Mouse (Mus musculus): ENCODE data around the gene Rabgef1.

The Rabgef1 gene

DNA sequence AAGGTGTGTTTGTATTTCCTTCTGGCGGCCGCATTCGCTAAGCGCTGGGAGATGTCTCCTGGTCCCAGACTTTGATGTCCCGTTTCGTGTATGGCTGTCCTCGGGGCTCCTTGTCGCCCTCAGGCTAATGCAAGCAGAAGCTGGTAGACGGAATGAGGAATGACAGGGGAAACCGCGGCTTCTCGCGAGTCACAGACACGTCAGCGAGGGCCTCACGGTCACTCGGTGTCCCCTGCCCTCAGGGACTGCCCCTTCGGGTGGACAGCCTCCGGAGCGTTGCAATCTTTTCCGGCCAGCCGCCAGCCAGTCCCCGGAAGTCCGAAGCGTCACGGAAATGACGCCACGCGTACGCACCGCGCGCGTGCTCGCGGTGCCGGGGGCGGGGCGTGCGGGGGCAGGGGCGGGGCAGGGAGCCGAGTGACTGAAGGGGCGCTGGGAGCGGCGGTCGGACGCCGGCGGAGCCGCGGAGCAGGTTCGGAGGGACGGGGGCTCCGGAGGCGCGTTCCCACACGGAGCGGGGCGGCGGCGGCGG, at the start of gene Rabgef1:
TSS of gene Rabgef1 (plus strand) at position 376 of the 532 bp plus-strand sequence.
- DNase-seq (ENCODE audit: low read depth, low spot score): peak; percentile 68

DNA sequence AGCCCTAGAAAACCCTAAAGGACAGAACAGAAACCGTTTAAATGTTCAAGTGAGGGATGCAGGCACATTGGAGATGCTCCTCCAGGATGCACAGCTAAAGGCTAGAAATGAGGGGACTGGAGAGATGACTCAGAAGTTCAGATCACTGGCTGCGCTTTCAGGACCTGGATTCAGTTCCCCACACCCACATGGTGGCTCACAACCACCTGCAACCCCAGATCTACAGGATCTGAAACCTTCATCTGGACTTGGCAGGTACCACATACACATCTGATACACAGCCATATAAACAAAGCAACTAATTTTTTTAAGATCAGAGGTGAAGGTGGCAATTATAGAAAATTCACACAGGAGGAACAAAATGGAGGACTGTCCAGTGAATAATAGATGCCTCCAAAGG, 49.2 kb upstream of the Rabgef1 start:
- no peak for DNase-seq (ENCODE audit: low read depth, low spot score)

DNA sequence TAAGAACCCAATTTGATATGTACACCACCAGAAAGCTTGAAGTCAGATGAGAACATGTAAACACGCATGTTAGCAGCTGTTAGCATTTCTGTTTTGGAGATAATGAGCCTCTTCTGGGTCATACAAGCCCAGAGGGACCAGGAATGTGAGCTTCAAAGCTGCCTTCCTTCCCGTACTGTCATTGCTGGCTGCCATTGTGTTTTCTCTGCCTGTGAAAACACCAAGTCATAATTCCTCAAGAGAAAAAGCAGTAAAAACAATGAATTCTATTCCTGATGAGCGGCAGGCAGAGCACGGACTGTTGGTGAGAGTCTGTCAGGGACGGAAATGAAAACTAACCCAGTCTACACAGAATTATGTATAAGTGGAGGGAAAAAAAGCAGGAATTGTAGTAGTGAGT, 47.3 kb upstream of the Rabgef1 start:
- no peak for DNase-seq (ENCODE audit: low read depth, low spot score)

DNA sequence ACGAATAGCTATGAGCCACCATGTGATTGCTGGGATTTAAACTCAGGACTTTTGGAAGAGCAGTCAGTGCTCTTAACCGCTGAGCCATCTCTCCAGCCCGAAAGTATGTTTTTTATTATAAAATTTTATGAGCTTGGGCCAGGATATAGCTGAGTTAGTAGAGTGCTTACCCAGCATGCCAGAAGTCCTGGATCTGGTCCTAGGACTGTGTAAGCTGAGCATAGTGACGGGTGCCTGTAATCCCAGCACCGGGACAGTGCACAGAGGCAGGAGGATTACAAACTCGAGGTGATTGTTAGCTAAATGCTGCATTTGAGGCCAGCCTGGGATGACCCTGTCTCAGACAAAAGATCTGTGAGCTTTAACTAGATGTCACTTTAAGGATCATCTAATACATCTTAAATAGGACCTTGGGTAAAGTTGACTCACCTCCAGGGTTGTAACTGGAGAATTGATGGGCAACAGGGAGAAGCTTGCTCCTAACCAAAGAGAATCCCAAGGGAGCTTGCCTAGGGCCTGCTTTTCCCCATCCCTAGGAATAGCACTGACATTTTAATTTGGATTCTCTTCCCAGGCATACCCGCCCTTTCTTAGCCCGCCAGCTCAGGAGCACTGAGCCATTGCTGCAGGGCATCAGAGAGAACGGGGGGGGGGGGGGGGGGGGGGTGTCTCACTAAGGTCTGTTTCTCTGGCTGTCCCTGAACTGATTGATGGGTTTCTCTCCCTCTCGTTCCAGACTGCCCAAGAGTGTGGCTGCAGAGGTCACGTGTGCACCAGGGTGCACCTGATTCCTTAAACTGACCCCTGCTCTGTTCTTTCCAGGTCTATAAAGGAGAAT, 42.7 kb upstream of the Rabgef1 start:
- no peak for DNase-seq (ENCODE audit: low read depth, low spot score)

DNA sequence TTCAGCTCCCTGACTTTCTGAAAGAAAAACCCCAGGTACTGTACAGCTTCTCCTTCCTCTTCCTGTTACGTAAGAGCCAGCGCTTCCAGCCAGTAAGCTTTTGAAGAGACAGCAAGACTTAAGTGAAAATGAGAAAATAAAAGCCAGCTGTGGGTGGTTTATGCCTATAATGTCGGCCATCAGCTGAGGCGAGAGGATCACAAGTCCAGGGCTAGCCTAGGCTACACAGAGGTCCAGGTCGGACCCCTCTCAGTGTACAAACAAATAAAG, 42.1 kb upstream of the Rabgef1 start:
- DNase-seq (ENCODE audit: low read depth, low spot score): no peak

DNA sequence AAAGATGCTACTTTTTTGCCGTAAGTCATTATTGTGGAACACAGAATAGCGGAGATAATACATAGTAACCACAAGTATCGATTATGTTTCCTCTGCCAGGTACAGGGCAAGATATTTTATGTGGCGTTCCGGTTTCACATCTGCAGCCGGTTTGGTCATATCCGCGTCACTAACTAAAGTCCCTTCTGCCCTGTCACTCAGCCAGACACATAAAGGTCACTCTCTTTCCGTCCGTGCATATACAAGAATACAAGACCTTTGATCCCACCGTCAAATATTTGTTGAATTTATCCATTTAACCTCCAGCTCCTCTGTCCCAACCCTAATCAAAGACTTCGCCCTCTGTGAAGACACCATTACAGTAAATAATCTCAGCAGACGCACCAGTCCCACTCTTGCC, 35.0 kb upstream of the Rabgef1 start:
- no peak for DNase-seq (ENCODE audit: low read depth, low spot score)

DNA sequence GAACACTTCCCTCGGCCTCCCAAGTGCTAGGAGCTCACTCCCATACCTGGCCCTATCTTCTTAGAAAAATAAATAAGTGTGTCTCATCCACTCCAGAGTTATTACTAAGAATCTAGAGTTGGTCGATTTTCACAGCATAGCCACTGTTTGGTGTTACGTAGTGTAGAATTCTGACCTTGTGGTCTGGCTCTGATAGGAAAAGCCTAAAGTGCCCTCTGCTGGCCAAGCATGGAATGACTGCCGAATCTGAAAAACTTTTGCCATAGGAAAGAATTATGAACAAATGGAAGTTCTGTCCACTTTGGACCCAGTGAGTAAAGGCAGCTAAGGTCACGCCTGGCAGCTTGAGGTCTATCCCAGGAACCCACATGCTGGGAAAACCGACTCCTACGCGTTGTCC, 32.2 kb upstream of the Rabgef1 start:
- DNase-seq (ENCODE audit: low read depth, low spot score): no peak

DNA sequence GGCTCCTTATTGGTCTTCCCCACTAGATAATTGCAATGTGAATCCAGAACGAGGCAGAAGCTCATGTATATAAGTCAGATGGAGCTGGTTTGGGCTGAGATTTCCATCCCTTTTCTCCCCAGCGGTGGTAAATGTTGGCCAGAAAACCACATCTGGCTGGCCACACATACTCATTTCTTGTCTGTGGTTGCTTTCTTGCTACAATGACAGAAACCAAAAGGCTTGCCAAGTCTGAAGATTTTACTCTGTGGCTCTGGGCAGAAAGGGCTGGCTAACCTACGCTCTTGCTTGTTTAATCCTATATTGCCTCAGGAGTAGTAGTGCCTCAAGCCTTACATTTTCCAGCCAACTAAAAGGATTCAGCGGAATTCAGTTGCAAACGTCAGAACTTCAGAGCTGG, 30.5 kb upstream of the Rabgef1 start:
- no peak for DNase-seq (ENCODE audit: low read depth, low spot score)

DNA sequence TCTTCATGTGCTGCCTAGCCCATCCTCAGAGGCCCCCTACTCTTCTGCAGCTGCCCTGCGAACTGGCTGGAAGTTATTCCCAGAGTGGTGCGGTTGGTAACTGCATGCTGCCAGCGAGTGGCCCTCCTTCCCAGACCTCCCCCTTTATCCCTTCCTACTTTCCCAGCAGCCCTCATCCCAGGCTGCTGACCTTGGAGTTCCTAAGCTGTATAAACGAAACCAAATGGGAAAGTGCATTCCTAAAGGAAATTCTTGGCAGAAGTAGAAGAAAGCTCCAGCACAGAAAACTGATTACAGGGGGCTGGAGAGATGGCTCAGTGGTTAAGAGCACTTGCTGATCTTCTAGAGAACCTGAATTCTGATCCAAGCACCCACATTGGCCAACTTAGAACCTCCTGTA, 29.6 kb upstream of the Rabgef1 start:
- no peak for DNase-seq (ENCODE audit: low read depth, low spot score)

DNA sequence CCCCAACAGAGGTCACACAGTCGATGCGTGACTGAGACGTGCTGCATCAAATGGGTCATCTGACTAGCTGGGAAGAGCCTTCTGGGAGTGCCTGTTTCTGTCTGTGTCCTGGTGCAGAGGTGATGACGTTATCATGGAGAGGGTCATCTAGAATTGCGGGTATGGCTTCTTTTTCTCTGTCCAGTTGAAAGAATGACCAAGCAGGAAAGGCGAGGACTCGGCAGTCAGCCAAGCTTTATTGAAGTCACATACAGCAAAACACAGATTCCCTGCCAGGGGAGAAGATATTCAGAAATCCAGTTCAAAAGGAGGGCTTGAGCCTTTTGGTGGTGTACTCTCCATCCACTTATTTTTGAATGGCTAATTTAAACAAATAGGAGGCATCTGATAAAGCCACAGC, 28.5 kb upstream of the Rabgef1 start:
- no peak for DNase-seq (ENCODE audit: low read depth, low spot score)

DNA sequence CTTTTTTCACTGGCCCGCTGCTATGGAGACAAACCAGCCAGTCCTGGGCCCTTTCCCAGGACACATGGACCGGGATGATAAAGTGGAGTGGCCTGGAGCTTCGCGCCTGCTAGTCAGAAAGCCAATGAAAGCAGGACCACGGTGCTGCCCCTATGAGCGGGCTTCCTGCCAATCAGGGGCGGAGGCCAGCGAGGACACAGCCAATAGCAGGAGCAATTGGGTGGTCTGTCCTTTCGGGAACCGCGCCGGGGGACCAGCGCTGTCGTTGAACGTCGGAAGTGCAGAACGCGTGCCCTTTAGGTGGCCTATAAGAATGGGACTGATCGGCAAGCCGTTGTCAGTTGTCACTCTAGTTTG, 27.6 kb upstream of the Rabgef1 start:
- no peak for DNase-seq (ENCODE audit: low read depth, low spot score)

DNA sequence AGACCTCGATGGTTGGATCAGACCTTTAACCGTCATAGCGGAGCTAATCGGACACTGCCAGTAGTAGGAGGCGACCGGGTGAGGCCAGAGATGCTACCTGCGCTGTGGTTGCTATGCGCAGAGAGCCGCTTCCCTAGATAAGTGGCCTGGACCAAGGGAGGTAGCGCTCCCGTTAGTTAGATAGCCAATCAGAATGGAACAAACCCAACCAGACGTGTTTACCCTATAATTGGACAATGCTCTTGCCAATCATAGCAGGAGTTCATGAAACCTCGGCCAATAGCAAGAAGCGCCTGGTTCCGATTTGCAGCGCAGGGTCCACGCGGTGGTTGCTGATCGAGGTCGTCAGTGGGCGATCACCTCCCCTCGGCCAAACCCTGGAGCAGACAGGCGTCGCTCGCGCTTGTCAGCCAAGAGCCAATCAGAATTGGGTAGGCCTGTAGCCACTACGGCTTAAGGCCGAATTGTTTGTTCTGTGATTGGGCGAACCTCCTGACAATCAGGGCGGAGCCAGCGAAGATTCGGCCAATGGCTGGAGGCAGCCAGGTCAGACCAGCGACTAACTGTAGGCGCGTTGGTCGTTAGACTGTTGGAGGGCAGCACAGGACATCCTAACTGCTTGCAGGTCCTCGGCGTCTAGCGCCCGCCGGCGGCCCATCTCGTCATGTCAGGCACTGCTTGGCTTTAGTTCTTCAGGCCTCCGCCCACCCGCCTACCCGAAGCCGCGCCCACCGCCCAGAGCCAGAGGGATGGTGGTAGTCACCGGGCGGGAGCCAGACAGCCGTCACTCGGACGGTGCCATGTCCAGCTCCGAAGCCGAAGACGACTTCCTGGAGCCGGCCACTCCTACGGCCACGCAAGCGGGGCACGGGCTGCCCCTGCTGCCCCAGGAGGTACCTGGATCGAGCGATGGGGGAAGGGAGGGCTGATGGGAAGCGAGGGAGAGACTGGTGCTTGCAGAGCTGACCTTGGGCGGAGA, 27.0 kb upstream of the Rabgef1 start, which contains the start of gene Kctd7:
TSS of gene Kctd7 (plus strand) at position 528 of the 979 bp plus-strand sequence.
- peak; percentile 99 for DNase-seq (ENCODE audit: low read depth, low spot score)

DNA sequence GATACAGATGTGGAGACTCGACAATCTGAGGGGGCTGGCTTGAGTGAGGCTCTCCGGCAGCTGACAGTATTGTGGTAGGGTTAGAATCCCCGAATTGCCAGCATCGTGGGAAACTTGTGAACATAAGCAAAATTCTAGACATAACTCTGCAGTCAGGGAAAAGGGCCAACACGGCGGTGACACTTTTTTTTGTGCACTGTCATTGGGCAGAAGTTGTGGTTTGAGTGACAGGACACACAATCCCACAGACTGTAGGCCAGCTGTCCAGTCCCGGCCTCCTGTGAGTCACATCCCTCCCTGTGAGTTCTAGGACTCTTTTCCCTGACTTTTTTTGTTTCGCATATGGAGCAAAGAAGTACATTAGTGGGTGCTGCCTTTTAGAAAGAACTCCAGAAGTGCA, 25.6 kb upstream of the Rabgef1 start:
- DNase-seq (ENCODE audit: low read depth, low spot score): peak; percentile 41

DNA sequence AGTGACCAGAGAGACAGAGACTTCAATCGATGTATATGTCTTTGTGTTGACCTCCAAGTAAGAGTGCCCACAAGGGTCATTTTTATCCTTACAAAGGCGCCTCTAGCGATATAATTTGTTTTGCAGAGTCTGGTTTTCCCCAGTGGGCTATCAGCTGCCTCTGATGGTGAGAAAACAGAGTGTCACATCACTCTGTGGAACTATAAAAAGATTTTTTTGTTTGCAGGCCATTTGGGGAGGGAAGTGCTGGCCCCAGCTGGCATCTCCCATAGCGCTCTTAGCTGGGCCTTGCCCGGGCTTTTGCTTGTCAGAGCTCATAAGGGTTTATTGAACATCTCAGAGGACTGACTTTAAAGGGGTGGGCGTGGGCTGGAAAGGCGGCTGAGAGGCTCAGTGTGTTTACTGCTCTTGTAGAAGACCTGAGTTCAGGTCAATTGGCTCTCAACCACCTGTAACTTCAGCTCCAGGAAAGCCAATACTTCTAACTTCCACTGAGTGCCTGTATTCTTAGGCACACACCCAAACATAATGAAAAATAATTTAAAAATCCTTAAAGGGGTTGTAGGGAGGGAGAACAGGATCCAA, 21.8 kb upstream of the Rabgef1 start:
- no peak for DNase-seq (ENCODE audit: low read depth, low spot score)

DNA sequence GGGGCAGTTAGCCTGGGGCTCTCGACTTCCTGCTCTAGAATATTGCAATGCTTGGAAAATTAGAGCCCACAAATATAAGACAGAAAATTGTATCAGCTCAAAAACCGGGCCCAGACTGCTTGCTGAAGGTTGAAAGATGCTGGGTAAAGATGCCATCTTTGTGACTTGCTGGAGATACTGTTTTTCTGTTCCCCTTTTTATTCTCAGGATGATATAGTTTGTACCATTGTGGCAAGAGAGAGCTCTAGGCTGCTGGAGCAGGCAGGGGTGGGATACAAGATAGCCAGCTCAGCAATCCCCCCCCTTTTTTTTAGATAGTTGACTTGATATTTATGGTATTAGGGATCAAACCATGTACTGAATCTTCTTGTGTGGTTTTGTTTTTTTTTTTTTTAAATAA, 17.3 kb upstream of the Rabgef1 start:
- DNase-seq (ENCODE audit: low read depth, low spot score): no peak

DNA sequence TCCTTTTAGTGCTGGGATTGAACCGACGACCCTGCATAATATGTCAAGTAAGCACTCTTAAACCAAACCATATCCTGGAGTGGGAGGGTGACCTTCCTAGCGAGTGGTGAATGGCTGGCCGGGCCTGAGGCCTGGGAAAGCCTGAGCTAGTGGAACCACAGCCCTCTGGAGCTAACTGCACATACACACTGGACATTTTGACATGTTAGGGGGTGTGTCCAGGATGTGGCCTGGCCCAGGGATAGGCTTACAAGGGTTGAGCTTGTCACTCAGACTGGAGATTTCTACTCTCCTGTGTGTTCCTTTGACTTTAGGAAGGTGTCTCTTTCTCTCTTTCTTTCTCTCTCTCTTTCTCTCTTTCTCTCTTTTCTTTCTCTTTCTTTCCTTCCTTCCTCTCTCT, 13.1 kb upstream of the Rabgef1 start:
- no peak for DNase-seq (ENCODE audit: low read depth, low spot score)

DNA sequence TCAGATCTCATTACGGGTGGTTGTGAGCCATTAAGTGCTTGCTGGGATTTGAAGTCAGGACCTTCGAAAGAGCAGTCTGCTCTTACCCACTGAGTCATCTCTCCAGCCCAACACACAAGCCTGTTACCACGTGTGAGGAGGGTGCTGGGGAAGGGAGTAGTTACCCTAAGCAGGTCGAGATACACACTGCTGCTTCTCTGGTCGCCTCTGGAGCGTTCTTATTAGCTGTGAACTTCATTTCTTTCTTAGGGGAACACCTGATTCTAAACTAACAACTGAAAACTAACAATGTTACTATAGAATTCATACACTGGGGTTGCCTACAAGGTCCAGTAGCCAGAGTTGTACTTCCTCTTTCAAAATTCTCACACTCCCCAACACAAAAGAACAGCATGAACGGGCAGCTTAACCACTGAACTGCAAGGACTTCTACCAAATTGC, 11.8 kb upstream of the Rabgef1 start:
- no peak for DNase-seq (ENCODE audit: low read depth, low spot score)

DNA sequence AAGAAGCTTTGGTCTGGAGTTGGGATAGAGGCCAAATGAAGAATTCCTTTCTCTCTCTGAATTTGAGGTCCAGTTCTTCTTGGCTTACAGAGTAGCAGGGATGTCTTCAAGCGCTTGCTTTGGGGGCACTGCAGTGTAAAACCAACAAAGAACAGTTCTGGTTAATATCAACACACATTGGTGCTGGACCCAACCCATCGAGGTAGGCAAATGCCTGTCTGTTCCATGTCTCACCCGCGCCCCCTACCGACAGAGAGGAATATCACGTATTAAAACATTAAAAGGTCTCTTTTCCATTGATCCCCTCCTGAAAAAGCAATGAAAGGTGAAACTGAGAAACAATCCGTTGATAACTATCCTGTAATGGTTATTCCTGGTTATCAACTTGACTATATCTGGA, 7.9 kb upstream of the Rabgef1 start:
- peak; percentile 24 for DNase-seq (ENCODE audit: low read depth, low spot score)

DNA sequence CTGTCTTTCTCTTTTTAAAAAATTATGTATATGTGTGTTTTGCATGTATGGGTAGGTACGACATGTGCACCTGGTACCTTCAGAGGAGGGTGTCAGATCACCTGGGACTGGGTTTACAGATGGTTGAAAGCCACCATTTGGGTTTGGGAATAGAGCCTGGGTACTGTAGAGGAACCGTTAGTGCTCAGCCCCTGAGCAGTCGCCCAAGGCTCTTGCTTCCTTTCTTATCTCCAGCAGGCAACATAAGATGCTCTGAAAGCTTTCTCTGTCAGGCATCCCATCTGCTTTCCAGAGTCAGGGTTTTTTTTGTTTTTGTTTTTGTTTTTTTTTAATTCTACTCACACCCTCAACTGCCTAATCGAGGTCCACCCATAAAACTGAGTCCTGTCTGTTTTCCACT, 6.4 kb upstream of the Rabgef1 start:
- DNase-seq (ENCODE audit: low read depth, low spot score): no peak

DNA sequence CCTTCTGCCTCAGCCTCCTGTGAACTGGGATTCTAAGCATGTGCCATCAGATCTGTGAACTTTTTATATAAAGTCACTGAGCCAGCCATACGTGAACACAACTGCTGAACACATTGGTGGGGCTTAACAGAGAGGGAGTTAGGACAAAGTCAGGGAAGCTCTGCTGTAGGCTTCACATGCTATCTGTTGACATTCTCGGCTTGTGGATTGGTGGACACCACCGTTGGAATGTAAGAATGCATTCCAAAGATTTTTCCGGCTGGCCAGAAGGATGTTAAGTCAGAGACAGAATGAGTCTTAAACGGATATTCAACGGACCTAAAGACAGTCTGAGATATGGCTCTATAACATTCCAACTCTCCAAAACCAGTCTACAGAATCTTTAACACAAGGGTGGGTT, 2.5 kb upstream of the Rabgef1 start:
- DNase-seq (ENCODE audit: low read depth, low spot score): no peak

DNA sequence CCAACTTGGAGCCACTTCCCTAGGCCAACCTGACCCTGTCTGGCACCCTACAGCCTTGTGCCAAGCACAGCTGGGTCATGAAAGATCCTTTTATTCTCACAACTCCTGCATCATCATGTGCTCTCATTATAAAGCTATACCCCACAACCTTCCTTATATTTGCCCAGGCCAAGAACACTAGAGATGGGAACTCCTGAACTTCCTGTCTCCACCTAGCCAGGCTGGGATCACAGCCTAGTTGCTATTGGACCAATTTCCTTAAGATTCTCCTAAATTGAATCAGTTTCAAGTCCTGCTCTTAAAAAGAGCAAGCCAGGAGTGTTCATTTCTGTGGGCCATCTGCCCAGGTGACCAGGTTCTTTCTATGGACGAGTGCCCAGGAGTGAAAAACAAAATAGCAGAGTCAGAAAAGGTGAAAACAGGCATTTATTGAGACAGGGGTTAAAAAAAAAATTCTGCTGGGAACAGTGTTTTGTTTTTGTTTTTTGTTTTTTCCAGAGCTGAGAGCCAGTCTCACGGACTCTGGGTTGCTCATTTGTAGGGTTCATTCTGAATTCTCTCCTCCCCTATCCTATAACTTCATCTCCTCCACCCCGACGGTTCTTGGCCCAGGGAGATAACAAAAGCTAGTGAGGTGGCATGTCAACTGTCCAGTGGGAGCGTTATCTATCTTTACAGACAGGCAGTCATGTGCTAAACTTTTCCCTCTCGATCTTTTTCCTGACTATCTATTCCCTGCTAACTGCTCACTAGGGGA, 754 bp upstream of the Rabgef1 start:
- DNase-seq (ENCODE audit: low read depth, low spot score): no peak
